Mouse (Mus musculus) lung, postnatal 25 days (tissue): ENCODE data around the gene Adgrl2.

Source experiments
- DNase-seq: peaks from one replicate; pipeline ENCODE4 v3.0.0; 2022; ENCODE audit warnings: low spot score

The Adgrl2 gene

DNA sequence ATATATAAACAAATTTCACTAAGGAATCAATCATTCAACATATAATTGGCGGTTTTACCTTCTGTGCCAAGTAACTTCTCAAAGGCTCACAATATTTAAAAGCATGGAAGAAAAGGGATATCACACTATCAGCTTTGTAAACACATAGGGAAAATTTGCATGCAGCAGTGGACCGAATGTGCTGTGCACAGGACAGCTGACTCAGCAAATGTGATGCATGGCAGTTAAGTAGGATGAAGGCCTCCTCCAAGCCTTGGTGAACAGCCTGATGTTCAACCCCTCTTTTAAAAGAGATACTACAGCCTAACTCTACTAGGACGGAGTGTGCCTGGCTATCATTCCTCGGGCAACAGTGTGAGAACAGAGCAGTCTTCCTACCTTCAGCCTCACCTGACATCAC lies 105.2 kb downstream of the Adgrl2 start:
- DNase-seq = no peak

DNA sequence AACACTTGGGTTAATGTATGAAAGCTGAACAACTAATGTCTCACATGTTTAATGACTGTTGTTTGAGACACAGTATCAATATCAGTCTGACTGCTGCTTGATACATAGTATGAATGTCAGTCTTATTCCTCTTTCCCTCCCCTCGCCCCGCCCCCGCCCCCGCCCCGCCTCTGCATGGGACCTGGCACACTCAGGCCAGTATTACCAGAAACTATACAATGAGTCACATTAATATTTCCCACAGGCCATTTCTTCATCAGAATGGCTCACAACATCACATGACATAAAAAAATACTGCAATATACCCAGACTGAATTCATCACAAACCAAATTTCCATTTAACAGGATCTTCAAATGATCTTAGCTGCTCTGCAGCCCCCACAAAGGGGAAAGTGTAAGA lies 108.9 kb downstream of the Adgrl2 start:
- DNase-seq = no peak

- no peak for DNase-seq
Observed at GRCm38 (mm10) chr3:148872563-148872962, 117.8 kb downstream of the Adgrl2 start.

GRCm38 (mm10) chr3:148871792-148872464 lies 118.4 kb downstream of the Adgrl2 start:
- no peak for DNase-seq

DNA sequence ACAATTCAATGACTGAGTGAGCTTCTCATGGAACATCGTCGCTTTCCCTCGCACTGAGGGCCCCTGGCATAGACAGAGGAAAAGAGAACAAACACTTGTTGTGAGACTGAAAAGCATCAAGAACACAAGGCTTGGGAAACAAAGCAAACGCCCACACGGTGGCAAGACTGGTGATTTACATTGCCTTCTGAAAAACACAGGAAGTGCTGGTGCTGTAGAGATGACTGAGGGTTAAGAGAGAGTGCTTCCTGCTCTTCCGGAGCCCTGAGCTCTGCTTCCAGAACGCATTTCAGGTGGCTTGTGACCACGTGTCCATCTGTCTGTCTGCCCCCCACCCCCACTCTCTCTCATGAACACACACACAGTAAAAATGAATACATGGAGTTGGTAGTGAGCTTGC lies 122.7 kb downstream of the Adgrl2 start:
- DNase-seq = peak; percentile 16

DNA sequence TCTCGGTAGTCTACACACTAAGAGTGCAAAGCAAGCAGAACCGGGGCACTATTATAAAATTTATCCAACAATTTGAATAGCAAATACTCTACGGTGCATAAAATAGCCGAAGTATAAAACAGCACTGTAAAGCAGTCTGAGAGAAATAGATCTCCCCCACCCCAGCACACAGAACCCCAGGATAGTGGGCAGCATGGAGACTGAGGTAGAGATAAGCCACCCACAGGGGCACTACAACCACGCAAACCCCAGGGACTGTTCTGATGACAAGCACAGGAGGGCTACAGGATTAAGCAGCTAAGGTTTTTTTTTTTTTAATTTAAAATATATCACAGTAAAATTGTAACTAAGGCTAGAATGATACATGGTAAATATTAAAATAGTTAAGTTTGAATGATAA lies 123.7 kb downstream of the Adgrl2 start:
- no peak for DNase-seq

GRCm38 (mm10) chr3:148866053-148866452 lies 124.3 kb downstream of the Adgrl2 start:
- DNase-seq = no peak

DNA sequence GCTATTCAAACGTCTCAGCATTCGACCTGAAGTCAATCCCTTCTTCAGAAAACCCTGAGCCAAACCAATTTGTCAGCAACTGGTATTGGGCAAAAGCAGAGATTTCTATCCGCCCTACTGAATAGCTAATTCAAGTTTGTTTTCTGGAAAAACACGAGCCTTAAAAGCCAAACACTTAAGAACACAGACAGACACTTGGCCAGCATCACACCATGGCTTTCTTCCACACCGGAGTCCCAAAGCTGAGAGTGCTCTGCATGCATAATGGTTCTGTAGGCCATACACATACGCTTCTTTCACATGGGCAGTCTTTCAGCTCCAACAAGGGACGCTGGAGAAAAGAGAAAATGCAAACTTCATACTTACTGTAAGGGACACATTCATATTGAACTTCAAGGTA lies 125.1 kb downstream of the Adgrl2 start:
- DNase-seq = no peak

- DNase-seq = no peak
Observed at GRCm38 (mm10) chr3:148861860-148862259, 128.5 kb downstream of the Adgrl2 start.

DNA sequence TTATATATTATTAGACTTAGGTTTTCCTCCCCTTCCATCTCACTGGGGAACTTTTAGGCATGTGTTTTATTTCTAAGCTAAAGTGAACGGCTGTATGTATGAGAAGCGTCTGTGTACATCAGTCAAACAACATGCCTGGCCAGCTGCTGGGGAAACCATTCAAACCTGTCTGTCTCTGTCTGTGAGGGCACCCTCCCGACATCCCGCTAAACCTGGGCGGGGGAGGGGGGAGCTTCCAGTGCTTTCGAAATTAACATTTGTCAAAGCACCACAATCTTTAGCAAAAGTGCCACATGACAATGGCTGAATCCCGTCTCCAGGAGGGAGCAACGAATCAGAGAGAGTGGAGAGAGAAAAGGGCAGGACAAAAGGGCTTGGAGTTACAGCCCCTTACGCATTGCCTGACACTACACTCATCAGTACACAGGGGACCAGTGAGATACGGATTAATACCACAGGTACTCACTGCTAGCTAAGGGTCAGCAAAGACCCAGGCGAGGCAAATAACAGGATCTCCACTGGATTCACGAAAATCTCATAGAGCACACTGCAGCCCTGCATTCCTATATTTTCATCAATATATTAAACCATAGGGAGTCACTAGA lies 135.9 kb downstream of the Adgrl2 start:
- no peak for DNase-seq

GRCm38 (mm10) chr3:148853372-148853771 lies 137.0 kb downstream of the Adgrl2 start:
- no peak for DNase-seq

GRCm38 (mm10) chr3:148852556-148852955 lies 137.8 kb downstream of the Adgrl2 start:
- DNase-seq = no peak

DNA sequence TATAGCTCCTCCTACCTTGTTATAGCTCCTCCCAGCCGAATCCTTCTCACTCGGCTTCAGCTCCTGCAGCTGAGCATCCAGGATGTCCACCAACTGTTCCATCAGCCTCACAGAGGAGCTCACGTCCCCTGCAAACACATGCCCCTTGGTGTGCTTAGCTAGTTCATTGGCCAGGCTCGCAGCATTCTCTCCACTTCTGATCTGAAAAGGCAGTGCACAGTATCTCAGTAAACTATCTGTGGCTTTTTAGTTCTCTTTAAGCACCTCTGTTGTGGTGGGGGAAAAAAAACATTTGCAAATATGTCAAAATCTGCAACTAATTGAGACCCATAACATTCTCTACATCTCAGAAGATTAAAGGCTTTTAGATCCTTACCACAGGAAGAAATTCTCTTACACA lies 139.5 kb downstream of the Adgrl2 start:
- no peak for DNase-seq

- DNase-seq = no peak
Observed at GRCm38 (mm10) chr3:148848366-148848765, 142.0 kb downstream of the Adgrl2 start.

- no peak for DNase-seq
Observed at GRCm38 (mm10) chr3:148844182-148844581, 146.2 kb downstream of the Adgrl2 start.

- DNase-seq = no peak
Observed at GRCm38 (mm10) chr3:148842533-148842932, 147.8 kb downstream of the Adgrl2 start.

DNA sequence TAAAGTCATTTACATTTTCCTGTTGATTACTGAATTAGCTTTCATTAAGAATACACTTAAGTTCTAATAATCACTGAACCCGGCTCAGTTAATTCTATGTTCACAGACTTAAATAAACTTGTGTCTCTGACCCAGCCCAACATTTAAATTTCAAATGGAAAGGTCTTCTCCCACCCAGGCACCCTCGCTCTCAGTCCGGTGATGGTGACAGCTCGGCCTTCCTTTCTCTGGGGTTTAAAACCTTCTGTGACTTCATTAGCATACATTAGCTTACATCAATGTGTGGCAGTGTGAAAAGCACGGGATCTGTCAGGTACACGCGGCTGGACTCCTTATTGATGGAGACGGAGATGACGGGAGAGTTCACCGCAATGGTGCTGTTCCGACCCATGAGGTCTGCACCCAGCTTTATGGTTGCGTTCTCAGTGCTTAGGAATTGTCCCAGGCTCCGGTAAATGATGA lies 151.5 kb downstream of the Adgrl2 start:
- DNase-seq = no peak

- no peak for DNase-seq
Observed at GRCm38 (mm10) chr3:148838095-148838834, 152.1 kb downstream of the Adgrl2 start.

GRCm38 (mm10) chr3:148835136-148835535 lies 155.2 kb downstream of the Adgrl2 start:
- no peak for DNase-seq

DNA sequence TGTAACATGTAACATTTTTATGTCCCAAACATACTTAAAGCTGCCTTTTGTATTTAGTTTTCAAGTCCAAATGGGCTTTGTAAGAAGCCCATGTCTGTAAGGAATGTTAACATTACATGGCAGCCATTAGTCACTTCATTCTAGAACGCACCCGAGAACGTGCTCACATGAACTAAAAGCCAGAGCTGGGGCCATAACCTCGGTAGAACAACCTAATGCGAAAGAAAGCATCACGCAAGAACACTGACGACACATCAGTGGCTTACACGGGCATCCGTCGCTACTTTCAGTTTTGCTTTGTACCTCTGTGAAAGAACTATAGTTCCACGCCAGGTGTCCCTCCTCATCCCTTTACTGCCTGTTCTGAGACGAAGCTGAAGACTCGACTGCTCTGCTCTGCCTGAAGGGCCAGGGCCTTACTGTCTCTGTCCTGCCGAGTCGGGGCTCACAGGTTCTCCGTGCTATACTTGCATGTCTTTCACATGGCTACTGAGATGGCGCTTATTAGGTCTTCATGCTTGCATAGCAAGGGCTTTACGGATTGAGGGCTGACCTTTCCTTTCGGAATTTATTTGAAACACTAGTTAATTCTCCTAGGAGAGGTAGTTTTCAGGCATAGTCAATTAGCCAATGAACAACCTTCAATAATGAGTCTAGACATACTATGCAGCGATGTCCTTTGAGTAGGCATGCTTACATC lies 157.1 kb downstream of the Adgrl2 start:
- DNase-seq = no peak

- DNase-seq = no peak
Observed at GRCm38 (mm10) chr3:148832001-148832400, 158.4 kb downstream of the Adgrl2 start.

GRCm38 (mm10) chr3:148828519-148828918 lies 161.8 kb downstream of the Adgrl2 start:
- no peak for DNase-seq

- DNase-seq = no peak
Observed at GRCm38 (mm10) chr3:148823551-148823950, 166.8 kb downstream of the Adgrl2 start.
